Mouse (Mus musculus) right cerebral cortex, adult 18-20 months (tissue): ENCODE data around the gene Cnih1.
"Not testable (repeated sequence)": the region's sequence is repeated elsewhere in the genome, so short reads cannot be mapped to it uniquely, and the experiment has no call there.

Source experiments
- DNase-seq: peaks from one replicate; pipeline ENCODE4 v3.0.0; 2022; ENCODE audit warnings: mixed read lengths

The Cnih1 gene

DNA sequence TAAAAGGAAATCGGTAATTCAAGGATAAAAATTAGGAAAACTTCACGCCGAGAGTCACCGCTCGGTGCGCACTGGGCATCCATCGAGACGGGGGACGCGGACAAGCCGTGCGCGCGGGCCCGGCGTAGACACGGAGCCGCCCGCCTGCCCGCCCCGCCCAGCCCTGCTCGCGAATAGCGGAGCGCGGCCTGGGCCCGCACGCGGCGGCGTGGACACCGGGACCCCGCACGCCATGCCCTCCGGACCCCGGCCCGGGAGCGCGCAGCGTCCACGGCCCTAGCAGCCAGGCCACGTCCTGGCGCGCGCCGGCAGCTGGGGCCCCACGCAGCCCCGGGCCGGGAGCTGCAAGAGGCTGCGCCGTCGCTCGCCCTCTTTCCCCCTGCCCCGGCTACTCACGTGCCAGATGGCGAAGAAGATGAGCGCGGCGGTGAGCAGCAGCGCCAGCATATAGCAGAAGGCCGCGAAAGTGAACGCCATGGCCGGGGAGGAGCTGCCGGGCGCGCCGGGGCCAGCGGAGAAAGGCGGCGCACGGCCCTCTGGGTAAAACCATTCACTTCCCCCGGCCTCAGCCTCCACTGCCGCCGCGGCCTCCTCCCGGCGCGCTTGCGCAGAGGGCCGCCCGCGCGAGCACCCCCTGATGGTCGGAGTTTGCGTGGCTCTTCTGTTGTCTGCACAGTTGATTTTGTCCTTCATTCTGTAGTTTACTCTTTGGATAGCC, at the start of gene Cnih1:
TSS of gene Cnih1 (minus strand) at position 625 of the 718 bp plus-strand sequence.
- DNase-seq = peak; percentile 92

GRCm38 (mm10) chr14:46832354-46833272, 44.4 kb upstream of the Cnih1 start:
- peak; percentile 9 for DNase-seq

DNA sequence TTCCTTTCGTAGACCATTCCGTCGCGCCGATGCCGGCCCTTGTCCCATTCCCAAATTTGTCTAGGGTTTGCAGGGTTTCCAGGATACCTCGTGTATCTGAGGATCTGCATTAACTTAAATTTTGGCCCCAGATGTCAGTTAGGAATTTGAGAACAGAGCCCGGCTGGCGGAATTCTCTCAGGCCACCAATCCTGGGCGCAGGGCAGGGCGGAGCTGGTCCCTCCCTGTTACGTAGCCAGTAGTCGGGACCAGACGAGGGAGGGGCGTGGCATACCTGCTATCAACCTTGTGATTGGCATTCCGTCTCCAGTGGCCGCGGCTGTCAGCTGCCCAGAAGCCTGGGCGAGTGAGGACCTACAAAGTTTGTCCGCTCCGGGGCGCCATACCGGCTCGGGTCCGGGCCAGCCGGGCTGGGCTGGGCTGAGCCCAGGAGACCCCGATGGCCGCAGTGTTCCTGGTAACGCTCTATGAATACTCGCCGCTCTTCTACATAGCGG, 43.7 kb upstream of the Cnih1 start, which contains the start of gene Cgrrf1:
TSS of gene Cgrrf1 (plus strand) at position 289 of the 497 bp plus-strand sequence.
- DNase-seq = peak; percentile 96

GRCm38 (mm10) chr14:46831295-46831694, 43.1 kb upstream of the Cnih1 start:
- no peak for DNase-seq

- no peak for DNase-seq
Measured at GRCm38 (mm10) chr14:46827430-46827829, 39.2 kb upstream of the Cnih1 start.

GRCm38 (mm10) chr14:46823996-46824395, 35.8 kb upstream of the Cnih1 start:
- DNase-seq = no peak

DNA sequence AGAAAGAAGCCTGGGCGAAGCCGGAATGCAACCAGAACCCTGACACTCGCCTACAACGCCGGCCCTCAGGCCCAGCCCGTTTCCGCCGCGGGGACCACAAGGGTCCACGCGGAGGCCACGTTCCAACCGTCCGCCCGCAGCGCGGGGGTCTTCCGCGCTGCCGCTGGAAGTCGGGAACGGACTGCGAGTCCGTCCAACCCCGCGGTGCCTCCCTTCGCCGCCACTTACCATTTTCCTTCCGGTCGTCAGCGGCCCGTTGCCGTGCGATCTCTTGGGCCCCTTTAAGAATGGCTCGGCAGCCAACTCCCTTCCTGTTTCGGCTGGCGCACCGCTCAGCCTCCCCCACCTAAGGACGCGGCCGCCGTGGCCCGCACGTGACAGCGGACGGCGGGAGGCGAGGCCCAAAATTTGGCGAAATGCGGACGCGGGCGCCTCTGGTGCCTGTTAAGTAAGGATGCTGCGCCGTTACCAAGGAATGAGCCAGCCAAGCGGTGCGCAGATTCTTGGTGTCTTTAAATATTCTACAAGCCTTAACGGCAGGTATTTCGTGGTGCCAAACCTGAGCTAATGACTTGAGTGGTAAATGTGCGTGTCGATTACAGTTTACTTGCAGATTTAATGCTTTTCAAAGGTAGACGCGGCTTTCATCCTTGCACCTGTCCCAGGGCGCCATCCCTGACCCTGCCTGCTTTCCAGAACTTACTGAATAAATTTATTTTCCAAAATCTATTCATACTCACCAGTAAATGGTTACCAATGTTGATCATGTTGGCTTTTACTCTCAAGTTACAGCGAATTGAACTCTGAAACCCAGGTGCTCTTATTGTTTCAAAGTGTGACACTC, 33.9 kb upstream of the Cnih1 start, which contains the start of gene Gmfb:
TSS of gene Gmfb (minus strand) at position 370 of the 844 bp plus-strand sequence.
- DNase-seq = peak; percentile 96

DNA sequence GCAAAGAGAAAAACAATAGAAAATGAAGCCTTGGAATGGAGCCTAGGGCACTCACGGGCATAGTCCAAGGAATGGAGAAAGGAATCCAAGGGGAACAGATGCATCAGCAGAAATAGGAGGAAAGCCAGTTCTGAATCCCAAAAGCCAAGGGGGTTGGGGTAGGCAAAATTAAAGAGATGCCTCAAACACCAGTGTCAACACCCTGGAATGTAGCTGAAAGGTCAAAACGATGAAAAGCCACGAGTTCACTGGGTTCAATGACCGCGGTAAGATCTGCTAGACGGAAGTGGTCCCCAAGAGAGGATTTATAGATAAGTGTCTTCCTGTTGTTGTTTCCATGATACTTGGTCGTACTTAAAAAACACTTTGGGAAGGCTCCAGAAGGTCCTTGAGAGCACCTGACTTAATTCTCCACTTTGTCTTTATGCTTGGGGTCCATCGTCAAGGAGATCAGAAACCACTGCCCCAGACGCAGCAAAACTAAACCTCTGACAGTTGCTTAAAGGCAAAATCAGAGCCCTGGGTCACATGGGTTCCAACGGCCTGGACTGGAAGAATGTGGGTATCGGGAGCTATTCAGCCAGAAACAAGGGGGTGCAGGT, 33.2 kb upstream of the Cnih1 start:
- no peak for DNase-seq

DNA sequence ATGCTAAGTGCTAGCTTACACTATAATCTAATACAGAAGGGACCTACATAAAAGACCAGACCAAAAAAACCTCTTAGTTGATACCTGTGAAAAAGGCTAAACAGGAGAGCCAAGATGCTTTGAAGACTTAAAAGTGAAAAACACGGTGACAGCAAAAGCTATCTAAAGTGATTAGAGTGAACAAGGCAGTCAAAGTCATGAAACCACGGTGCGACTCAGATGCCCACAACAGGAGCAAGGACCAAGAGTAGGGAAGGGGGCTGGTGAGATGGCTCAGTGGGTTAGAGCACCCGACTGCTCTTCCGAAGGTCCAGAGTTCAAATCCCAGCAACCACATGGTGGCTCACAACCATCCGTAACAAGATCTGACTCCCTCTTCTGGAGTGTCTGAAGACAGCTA, 31.8 kb upstream of the Cnih1 start:
- DNase-seq = not testable (repeated sequence)

- DNase-seq = no peak
Measured at GRCm38 (mm10) chr14:46818743-46819142, 30.5 kb upstream of the Cnih1 start.

- DNase-seq = no peak
Measured at GRCm38 (mm10) chr14:46816916-46817622, 28.9 kb upstream of the Cnih1 start.

DNA sequence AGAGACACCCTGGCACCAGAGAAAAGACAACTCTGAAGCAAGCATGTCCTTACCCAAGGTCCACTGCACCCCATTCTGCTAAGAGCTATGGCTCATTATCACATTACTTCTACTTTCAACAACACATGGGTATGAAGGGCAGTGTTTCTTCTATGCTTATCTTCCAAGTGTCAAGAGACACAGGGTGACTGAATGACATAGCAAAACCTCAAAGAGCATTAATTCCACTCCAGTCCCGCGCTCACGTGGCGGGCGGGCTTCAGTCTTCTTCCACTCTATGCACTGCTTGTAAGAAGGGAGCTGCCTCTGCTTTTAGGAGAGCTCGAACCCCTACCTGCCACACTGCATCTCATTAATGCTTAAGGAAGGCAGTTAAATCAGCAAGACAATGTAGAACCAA, 27.4 kb upstream of the Cnih1 start:
- DNase-seq = no peak

GRCm38 (mm10) chr14:46807927-46808326, 19.7 kb upstream of the Cnih1 start:
- DNase-seq = no peak

GRCm38 (mm10) chr14:46806186-46806585, 18.0 kb upstream of the Cnih1 start:
- no peak for DNase-seq

GRCm38 (mm10) chr14:46803791-46804190, 15.6 kb upstream of the Cnih1 start:
- DNase-seq = no peak

DNA sequence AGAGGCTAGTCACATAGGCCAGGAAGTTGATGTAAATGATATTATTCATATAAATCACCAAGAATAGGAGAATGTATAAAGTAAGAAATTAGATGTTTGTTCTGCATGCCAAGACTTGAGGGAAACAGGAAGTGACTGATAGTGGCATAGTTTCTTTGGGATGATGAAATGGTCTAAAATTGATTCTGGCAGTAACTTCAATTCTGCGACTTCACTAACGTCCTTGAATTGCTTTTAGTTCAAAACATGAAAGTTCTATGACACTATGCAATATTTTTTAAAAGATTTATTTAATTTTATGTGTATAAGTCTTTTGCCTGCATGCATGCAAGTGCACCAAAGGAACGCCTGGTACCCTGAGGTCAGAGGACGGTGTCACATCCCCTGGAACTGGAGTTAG, 15.0 kb upstream of the Cnih1 start:
- DNase-seq = no peak

- DNase-seq = no peak
Measured at GRCm38 (mm10) chr14:46800684-46801345, 12.6 kb upstream of the Cnih1 start.

DNA sequence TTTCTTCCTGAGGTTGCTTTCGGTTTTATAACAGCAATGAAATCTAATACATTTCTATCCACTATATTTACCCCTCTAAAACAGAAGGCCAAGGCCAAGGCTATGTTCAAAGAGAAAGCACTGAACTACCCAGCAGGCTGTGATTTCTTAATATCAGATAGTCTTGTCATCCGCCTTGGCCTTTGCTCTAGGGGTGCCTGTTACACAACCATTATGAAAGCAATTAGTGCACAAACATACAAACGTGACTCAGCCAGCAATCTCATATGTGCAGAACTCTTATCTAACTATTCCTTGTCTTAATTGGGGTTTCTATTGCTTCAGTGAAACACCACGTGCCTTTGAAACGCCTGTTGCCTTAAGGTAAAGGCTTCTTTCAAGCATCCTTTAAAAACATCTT, 5.9 kb upstream of the Cnih1 start:
- no peak for DNase-seq

DNA sequence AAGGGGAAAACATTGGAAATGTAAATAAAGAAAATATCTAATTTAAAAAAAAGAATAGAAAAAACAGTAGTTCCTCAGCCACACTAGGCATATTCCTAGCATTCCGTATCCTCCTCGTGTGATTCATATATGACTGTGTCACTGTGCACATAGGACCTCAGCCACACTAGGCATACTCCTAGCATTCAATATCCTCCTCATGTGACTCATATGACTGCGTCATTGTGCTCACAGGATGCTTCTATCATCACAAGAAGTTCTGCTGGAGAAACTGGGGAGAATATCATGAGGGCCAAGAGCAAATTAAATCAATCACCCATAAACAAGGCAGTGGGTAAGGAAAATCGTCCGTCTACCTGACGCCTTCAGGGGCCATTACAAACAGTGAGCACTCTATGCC, 2.5 kb upstream of the Cnih1 start:
- DNase-seq = no peak

DNA sequence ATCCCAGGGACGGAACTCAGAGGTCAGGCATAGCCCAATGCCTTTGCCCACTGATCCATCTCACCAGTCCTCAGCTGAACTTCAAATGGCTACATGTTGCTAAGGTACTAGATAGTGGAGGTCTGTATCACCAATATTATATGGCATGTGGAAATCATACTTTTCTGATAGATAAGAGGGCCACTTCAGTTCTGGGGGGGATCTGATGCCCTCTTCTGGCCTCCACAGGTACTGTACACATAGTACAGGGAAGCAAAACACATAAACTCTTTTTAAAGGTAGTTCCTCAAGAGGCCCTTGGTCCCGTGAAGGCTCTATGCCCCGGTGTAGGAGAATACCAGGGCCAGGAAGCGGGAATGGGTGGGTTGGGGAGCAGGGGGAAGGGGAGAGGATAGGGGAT, 2.1 kb upstream of the Cnih1 start:
- DNase-seq = no peak

DNA sequence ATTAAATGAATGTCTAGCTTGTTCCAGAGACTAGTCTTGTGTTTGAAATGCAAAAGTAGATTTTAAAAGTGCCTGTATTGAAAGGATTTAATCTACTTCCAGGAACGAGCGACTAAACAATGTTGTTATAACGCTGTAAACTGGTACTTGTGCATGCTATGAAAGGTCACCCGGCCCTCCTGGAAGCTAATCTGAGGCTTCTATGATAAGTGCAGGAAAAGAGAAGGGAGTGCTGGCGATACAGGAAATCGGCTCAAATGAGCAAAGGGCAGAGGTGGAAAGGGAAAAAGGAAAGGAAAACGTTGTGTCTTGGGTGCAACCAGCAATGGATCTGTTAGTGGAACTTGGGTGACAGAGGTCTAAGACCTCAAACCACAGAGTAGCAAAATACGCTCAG, 292 bp upstream of the Cnih1 start:
- DNase-seq = peak; percentile 11
